Mouse (Mus musculus) fat pad, adult 2 months (tissue): ENCODE data around the gene Pde11a.
A peak's percentile ranks its signal among the peaks of the same experiment; 100 is the strongest.
"Not testable (repeated sequence)": the region's sequence is repeated elsewhere in the genome, so short reads cannot be mapped to it uniquely, and the experiment has no call there.

Source experiments
- DNase-seq: peaks from one replicate; pipeline ENCODE4 v3.0.0-alpha.2; 2011; ENCODE audit warnings: low read depth, low spot score; ENCODE audit errors: extremely low read depth

Pde11a gene

DNA sequence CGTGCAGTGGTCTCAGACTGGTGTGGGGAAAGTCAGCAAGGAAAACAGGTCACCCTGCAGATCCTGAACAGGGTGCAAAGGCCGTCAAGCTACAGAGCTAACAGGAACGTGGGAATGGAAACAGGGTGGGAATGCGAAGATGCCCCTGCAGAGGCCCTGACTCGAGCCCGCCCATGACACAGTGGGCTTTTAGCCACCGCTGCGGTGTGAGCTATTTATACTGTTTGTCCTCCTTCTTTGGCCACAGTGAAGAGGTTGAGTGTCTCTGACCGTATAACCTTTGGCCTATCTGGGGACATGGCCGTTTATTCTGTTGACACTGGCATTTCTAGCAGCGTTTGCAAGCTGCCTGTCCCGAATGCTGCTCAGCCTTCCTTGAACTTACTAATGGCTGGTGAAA is 338.9 kb downstream of the Pde11a start:
- DNase-seq = no peak

DNA sequence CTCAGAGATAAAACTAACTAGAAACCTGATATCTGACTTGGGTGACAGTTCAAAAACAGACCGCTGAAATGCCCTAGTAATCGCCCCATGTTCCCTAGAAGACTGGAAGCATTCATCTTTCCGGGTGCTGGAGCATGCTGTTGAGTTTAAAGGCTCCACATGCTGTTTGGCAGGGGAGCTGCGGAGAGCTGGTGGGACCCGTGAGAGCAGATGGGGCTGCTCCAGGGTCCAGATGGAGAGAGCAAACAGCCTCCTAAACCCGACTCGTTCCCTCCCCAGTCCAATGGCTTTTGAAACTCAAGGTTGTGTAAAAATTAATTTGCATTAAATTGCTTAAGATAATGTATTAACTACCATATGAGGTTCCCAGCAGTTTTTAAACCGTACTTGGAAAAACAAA is 339.9 kb downstream of the Pde11a start:
- no peak for DNase-seq

DNA sequence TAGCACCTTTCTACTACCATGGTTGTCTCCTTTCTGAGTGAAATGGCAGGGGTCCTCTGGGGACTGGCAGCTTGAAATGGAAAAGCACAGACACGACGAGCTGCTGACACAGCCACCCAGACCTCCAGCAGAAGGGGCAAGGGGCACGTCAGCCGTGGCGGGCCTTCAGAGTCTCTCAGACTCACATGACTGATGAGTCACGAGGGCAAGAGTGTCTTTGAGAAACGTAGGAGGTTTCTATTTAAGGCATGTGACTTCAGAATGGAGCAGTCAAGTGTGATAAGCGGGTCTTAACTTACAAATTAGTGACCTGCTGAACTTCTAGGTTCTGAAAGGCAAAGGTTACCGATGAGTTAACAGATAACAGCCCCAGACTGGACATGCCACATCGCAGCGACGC is 340.8 kb downstream of the Pde11a start:
- no peak for DNase-seq

DNA sequence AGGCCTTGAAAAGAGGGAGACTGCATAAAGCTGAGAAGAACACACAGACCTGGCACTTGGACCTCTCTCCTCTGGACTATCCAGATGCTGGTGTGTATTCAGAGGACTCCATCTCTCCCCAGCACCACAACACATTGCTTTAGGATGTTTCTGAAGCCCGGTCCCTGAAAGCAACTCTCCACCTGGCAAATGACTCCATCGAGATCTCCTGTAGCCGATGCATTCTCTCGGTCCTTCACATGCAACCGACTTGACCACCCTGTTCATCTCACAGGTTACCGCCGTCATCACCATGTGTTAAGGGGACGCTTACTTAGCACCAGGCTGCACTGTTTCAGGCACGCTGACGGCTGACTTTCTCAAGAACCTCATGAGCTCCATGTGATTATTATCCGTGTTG is 343.7 kb downstream of the Pde11a start:
- DNase-seq = no peak

DNA sequence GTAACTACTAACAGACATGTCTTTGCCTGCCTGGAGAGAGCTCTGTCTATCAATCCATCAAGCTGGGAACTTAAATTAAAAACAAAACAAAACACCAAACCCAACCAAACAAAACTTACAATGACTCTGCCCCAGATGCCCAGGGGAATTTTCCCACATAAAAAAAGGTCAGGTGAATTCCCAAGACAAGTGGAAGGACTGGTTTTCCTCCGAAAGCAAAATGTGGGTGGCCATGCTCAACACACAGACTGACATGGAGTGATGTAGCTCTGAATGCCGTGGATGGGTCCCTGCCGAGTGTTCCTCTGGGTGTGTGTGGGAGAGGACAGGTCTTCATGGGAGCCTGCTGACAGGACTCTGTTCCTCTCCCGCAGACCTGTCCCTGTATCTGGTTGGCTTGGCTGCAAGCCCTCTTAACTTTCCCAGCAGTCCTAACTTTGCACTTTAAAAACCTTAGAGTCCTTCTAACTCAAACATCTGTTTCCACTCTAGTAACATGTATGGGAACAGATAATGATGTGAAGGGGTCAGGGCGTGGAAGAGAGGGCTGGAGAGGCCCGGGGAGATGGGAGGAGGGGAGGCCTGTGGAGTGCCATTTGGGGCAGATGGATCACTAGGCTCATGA is 346.9 kb downstream of the Pde11a start:
- DNase-seq = no peak

DNA sequence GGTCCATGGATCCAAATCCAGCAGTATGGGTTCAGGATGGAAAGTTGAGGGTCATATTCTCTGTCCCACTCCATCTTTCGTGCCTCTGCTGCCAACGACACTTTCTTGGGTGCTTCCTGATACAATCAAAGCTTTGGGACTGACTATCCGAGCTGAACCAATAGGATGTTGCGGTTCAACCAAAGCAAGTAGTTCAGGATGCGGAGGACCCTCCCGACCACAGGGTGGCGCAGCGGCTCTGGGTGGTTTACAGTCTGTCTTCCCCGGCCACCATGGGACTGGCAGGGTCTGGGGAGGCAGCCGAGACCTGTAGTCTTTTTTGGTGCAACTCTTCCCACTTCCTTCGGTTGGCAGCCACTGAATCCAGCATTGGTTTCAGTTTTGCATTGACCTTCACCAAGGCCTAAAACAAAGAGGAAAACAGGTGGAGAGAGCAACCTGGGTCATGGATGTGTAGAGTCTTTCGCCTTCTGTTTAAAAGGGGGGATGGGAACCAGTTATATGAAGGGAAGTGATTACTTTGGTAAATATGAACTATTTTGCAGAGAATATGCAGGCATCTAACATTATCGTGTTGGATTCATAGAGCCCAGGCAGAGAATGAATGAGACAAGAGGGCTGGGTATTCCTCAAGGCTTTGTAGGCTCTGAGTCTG is 347.6 kb downstream of the Pde11a start:
- no peak for DNase-seq

DNA sequence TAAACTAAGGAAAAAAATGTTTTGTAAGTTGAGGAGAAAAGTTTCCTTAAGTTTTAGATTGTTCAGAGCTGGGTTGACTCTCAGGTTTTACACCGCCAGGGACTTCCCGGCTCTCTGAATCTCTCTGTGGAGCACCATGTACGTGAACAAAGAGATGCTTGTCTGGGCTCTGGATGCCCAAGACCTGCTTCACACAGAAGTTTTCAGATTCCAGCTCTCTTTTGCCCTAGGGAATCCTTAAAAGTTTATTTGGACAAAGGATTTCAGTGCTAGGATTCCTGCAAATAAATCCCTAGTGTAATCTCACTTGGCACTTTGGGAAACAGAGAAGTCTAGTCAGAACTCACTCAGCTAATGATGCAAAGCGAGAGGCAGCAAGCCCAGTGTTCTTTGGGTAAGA is 348.9 kb downstream of the Pde11a start:
- peak; percentile 42 for DNase-seq

DNA sequence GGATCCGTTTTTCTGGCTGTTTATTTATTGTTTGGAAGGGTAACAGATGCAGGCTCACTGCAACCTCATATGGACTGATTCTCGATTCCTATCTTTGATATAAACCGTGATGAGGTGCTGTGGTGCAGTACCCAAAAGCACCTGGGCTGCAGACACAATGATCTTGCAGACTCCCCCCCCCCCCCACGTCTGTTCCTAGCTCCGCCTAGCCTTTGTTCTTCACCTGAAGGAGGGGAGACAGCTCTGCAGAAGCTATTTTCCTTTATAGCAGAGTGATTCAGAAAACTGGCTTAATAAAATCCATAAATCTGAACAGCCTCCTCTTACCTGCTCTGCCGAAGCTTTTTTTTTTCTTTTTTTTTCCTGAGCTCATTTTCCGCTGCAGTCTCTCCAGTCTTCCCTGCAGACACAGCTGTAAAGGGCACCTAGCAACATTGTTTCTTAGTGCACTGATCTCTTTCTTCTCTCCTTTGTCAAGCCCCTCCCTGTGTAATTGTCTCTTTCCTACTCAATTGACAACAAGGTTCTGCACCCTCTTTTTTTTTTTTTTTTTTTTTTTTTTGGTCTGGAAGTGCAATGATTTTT is 349.7 kb downstream of the Pde11a start:
- no peak for DNase-seq

DNA sequence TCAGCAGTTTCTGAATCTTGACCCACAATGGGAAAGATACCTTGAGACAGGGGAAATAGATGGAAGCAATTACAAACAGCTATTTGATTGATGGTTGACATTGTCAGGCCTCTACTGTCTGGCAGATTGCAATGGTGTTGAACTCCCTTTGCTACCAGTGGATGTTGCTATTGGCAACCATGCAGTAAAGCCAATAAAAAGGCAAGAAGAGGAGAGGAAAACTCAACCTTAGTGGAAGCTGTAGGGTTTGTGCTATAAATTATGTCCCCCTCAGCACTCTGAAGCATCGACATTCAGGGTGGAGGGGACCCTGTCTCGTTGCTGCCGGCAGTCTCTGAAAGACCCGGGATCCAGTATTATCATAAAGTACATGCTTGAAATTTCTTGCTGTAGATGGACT is 350.2 kb downstream of the Pde11a start:
- no peak for DNase-seq

DNA sequence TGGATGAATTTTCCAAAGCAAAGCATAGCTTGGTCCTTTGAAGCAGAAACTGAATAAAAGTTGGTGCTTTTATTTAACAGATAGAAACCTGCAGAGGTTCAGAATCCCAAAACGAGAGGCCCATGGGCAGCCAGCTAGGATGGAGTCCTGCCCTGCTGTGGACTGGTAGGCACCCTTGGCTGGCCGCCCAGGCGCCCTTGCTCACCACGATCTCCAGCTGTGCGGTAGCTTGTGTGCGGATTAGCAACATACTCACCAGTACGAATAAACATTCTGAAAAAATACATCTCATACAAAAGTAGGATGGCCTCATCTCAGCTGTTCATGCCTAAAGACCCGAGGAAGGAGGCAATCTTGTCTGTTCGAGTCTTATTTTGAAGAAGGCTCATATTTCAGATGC is 350.8 kb downstream of the Pde11a start:
- no peak for DNase-seq

DNA sequence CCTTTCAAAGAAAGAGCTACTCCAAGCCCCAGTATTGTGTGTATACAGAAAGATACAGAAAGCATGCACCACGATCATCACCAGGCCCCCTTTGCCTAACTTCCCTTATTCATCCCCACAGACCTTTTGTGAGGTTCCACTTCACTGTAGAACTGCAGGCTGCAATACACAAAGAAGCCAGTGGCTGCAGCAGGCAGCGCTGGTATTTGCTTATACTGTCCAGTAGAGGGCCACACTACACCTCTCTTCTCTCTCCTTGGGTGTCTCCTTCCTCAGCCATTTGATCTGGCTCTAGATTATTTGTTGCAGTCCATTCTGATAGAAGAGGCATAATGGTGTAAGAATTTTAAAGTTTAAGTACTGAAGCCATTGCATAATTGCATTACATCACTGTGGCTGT is 353.4 kb downstream of the Pde11a start:
- DNase-seq = no peak

DNA sequence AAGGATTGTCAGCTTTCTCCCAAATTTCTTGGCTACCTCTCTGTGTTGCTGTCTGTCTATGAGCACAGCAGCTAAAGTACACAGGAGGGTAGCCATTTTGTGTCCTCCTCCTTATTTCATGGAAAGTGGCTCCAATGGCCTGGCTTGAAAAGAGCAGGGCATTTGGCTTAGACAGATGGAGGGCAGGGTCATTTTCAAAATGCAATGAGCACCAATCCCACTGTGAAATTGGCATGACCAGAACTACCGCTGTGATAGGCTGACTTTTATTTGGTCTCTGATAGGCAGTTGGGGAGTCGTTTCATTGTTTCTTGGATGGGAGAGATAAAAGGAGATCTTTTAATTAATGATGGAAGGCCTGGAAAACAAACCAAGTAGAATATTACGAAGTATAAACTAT is 354.7 kb downstream of the Pde11a start:
- no peak for DNase-seq

DNA sequence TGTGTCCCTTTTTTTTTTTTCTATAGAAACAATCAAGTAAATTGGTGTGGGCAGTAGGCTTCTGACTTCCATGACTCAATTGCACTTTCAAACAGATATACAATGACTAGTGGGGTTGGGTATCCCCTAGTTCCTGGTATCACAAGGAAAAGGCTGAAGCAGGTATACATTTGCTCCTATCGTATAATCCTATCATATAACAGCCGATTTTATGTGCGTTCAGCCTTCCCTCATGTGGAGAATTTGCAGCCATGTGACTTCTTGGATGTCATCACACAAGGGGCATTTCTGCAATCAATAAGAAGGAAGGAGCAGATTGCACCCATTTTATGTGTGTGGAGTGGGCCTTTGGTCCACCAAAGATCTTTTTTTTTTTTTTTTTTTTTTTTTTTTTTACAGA is 355.5 kb downstream of the Pde11a start:
- no peak for DNase-seq

DNA sequence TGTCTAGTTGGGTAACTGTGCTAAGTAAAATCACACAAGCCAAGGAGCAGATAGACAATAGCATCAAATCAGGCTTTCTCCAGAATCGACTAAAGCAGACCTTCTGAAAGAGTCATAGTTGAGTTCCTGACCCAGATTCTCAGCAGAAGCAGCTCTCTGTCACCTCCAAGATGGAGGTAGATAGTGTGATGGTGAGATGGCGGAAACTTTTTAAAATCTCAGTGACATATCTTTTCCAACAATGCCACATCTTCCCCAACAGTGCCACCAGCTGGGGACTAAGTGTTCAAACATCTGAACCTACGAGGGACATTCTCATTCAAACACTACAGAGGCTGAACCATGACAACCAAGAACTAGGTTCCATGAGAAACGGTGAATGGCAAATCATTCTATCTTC is 355.9 kb downstream of the Pde11a start:
- DNase-seq = no peak

DNA sequence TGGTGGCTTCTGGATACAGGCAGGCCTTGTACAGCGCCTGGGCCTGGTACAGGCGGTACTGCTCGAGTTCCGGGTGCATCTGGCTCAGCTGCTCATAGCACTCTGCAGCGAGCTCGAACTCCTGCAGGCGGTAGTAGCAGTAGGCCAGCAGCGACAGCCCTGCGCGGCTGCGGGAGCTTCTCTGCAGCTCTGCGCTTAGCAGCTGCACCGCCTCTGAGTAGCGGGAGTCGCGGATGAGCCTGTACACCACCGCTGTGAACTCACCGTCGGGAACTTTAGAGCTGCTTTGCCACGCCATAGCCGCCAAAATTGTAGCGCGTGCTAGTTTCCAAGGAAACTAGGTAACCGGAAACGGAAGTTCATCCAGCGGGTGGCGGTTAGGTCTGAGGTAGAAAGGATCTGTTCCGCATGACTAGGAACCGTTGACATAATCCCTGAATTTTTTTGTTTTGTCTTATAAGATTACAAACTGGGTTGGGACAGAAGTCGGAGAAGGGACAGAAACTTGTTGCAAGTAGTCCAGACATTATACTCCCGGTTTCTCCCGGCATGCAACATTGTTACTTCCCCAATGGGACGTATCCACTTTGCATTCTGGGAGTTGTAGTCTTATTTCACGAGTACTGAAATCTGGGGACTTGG is 357.0 kb downstream of the Pde11a start, which contains the start of gene Ttc30a1:
Gene Ttc30a1 (minus strand): TSS at position 528 of the 642 bp plus-strand sequence.
- not testable (repeated sequence) for DNase-seq

DNA sequence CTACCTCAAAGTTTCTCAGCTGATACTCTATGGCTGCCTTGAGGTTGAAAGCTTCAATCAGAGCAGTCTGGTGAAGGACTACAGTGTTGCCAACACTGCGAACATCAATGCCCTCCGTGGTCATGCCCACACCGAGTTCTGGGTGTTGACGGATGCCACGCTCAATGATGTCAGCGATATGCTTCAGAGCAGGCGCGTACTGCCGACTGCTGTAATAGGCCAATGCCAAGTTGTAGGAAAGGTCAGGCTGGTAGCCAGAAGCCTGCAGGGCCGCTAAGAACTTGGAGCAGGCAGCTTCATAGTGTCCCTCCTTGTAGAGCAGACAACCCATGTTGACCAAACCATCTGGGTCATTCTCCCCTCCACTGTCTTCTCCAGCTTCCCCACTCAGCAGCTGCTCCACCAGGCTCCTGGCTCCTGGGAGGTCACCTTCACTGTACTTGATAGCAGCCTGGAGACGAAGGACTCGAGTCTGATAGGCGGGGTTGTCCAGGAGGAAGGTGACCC is 357.6 kb downstream of the Pde11a start:
- not testable (repeated sequence) for DNase-seq

DNA sequence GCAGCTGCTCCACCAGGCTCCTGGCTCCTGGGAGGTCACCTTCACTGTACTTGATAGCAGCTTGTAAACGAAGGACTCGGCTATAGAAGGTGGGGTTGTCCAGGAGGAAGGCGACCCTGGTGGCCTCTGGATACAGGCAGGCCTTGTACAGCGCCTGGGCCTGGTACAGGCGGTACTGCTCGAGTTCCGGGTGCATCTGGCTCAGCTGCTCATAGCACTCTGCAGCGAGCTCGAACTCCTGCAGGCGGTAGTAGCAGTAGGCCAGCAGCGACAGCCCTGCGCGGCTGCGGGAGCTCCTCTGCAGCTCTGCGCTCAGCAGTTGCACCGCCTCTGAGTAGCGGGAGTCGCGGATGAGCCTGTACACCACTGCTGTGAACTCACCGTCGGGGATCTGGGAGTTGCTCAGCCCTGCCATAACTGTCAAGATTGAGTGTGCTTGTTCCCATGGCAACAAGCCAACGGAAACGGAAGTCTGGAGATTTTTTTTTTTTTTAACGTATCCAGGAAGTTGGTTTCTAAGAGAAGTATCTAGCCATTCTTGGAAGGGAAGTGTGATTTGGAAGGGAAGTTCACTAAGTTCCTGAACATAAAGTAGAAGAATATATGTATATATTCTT is 360.7 kb downstream of the Pde11a start, which contains the start of gene Ttc30a2:
Gene Ttc30a2 (minus strand): TSS at position 419 of the 617 bp plus-strand sequence.
- not testable (repeated sequence) for DNase-seq

DNA sequence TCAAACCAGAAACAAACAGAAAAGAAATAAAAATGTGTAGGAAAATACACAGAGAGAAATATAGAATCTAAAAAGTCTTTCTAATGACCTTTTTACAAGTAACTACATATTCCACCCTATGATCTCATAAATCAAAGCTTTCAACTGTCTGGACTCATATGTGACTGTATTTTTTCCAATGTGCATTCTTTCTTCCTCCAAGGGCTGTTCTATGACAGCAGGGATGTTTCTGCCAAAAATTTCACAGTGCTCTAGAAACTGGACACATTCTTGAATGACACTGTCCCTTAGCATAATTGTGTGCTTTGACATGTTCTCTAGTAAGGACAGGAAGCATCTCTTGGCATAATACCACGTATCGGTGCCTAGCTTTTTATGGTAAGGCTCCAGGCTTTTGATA is 362.5 kb downstream of the Pde11a start:
- DNase-seq = not testable (repeated sequence)

DNA sequence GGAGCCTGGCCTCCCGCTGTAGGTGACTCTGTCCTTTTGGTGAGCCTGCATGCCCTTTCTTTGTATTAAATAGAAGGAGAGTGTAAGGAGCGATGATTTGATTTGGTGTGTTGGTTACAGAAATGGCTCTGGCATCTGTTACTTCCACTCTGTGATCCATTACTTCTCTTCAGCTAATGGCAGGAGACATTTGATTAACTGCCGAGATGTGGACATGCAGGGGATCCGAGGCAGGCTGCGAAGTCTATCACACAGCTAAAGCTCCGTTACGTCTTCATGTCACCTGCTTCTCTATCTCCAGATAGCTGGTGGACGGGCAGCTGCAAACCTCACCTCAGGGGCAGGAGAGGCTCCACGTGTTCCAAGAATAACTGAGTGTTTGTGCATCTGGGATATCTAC is 364.4 kb downstream of the Pde11a start:
- DNase-seq = no peak

DNA sequence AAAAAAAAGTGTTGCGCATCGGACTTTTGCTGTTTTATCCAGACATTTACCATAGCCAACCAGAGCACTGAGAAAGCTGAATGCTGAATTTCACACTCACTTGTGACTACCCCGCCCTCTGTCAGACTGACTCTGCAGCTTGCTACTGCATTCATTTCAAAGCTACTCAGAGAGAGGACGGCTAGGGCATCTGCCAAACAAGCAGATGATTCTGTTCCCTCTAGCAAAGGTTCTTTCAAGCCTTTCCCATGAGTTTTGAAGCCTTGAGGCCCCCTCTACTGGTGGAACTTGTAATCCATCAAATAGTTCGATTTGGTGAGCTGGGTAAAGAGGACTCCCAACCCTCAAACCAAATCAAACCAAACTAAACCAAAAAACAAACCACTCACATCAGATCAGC is 373.6 kb downstream of the Pde11a start:
- DNase-seq = no peak

DNA sequence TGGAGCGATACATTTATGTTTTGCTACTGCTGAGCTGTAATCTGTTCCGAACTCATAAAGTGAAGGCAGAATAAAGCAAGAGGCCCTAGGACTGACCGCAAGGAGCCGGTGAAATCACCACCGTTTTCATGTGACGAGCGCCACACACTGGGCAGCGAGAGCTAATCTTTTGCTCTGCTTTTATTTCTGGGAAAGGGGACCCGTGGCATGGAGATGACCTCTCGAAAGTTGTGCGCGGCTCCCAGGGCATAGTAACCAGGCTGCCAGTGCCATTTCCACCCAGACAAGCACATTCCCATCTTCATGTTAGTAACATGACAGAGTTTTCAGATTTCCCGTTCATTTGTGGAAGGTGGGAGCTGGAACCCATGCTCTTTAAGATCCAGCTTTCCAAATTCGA is 374.1 kb downstream of the Pde11a start:
- no peak for DNase-seq
